Mouse (Mus musculus): ENCODE data around the gene Cd44. TPM values are rescaled to one million over a fixed set of nuclear protein-coding genes. Genes with fewer than 3 reads are reported as not detected.

Gene Cd44
- polyA plus RNA-seq, 1 experiment from 2014 or later, result 8.2 TPM

GRCm38 (mm10) chr2:102887137-102887536, 14.3 kb downstream of the Cd44 start:
- no peaks in the 10 kb centered on the region for H3K27me3 ChIP-seq
- no peak for ATAC-seq (ENCODE audit: insufficient number of reproducible peaks, insufficient read depth, low FRiP score, low TSS enrichment)
- H3K4me3 ChIP-seq, result no peak overlapping the region
- 90% methylated on average over 1 of the region's 1 CpGs for WGBS
- H3K36me3 ChIP-seq, result no peaks in the 10 kb centered on the region
- H3K9ac ChIP-seq, result no peak overlapping the region
- H3K9me3 ChIP-seq, result no peaks in the 10 kb centered on the region
- H3K4me2 ChIP-seq (replicated peaks), result no peak overlapping the region
- no peak overlapping the region for H3K27ac ChIP-seq
- no peaks in the 10 kb centered on the region for H3K4me1 ChIP-seq

DNA sequence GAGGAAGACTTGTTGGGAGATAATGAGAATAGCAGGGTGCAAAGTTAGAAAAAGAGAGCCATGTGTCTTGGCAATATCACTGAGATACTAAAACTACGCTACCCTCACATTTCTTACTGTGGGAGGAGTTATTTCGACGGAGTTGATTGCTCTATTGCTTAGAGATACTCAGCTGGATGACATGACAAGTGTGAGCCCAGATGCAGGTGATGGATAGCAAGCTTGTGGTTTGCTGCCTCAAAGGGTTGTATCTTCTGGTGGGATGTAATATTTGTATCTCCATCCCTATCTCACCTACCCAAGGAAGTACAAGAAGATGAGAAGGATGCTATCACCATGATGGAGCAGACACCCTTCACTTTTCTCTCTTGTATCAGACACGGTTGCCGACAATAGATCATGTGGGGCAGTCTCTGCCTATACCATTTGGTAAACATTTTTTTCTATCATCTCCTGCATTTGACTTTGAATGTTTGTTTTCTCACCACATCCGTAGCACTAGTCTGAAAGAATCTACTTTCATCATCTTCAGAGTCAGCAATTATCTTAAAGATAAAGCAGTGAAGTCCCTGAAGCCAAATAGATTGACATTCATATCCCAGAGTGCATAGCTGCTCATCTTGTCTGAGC, 15.0 kb downstream of the Cd44 start:
- Histone ChIP-seq H3K9ac (no peak overlapping the region), H3K4me2 (replicated peaks) (no peak overlapping the region), H3K4me1 (peaks cover 4% of the 10 kb centered on the region; the same call in 1 of the 2 replicates), H3K9me3 (no peaks in the 10 kb centered on the region), H3K27me3 (no peaks in the 10 kb centered on the region), H3K4me3 (no peak overlapping the region), H3K27ac (no peak overlapping the region), H3K36me3 (no peaks in the 10 kb centered on the region)
- ATAC-seq (ENCODE audit: insufficient number of reproducible peaks, insufficient read depth, low FRiP score, low TSS enrichment), result no peak
- WGBS, result 91% methylated on average over 6 of the region's 6 CpGs

GRCm38 (mm10) chr2:102882597-102883272, 18.7 kb downstream of the Cd44 start:
- H3K4me3 ChIP-seq, result no peak overlapping the region
- WGBS, result 50% methylated on average over 6 of the region's 6 CpGs
- H3K4me1 ChIP-seq, result peaks cover 7% of the 10 kb centered on the region; the same call in 1 of the 2 replicates
- no peaks in the 10 kb centered on the region for H3K9me3 ChIP-seq
- H3K27me3 ChIP-seq, result no peaks in the 10 kb centered on the region
- ATAC-seq (ENCODE audit: insufficient number of reproducible peaks, insufficient read depth, low FRiP score, low TSS enrichment), result no peak
- H3K27ac ChIP-seq, result 0 out of 2 replicates have a peak overlapping the region, but pooled peaks have one; percentile 50
- no peak overlapping the region for H3K9ac ChIP-seq
- H3K4me2 ChIP-seq (replicated peaks), result no peak overlapping the region
- no peaks in the 10 kb centered on the region for H3K36me3 ChIP-seq

GRCm38 (mm10) chr2:102882004-102882588, 19.4 kb downstream of the Cd44 start:
- H3K36me3 ChIP-seq, result no peaks in the 10 kb centered on the region
- no peak overlapping the region for H3K4me2 ChIP-seq (replicated peaks)
- 60% methylated on average over 8 of the region's 8 CpGs for WGBS
- H3K4me3 ChIP-seq, result no peak overlapping the region
- H3K27me3 ChIP-seq, result no peaks in the 10 kb centered on the region
- 0 out of 2 replicates have a peak overlapping the region, but pooled peaks have one; percentile 50 for H3K27ac ChIP-seq
- ATAC-seq (ENCODE audit: insufficient number of reproducible peaks, insufficient read depth, low FRiP score, low TSS enrichment), result no peak
- no peaks in the 10 kb centered on the region for H3K9me3 ChIP-seq
- peaks cover 7% of the 10 kb centered on the region; the same call in 1 of the 2 replicates for H3K4me1 ChIP-seq
- no peak overlapping the region for H3K9ac ChIP-seq

DNA sequence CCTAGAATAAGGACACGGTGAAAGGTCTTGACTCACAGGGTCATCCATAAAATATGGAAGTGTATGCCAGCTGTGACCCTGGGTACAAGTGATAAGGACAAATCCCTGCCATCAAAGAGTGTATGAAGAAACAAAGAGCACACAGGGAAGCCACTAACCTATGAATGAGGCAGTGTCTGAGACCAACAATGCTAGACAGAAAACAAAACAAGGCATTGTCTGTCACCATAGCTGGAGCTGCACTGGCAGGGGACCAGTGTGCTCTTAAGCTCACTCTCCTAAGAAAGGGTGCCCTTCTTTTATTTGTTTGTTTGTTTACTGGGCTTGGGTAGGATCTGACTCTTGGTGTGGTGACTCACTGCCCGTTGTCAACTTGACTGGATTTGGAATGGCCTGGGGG, 23.0 kb downstream of the Cd44 start:
- Histone ChIP-seq H3K36me3 (no peaks in the 10 kb centered on the region), H3K4me3 (no peak overlapping the region), H3K4me1 (peaks cover 15% of the 10 kb centered on the region; the same call in 1 of the 2 replicates), H3K4me2 (replicated peaks) (no peak overlapping the region), H3K27ac (no peak overlapping the region), H3K9ac (no peak overlapping the region), H3K9me3 (no peaks in the 10 kb centered on the region), H3K27me3 (no peaks in the 10 kb centered on the region)
- no peak for ATAC-seq (ENCODE audit: insufficient number of reproducible peaks, insufficient read depth, low FRiP score, low TSS enrichment)
- 40% methylated on average over 2 of the region's 2 CpGs for WGBS

DNA sequence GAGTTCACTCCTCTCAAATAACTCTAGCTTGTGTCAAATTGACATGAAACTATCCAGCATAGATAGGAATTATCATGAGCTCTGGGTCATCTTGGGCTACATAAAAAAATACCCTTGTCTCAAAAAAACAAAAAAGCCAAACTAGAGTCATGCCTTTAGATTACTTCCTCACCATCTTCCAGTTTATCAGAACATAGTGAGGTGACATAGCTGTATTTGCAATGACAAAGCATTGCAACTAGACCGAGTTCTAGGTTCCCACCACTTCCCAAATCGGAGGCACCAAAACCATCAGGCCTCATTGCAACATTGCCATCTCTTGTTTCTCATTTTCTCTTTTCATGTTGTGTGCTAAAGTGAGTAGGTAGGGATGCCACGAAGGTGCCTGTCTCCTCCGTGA, 24.0 kb downstream of the Cd44 start:
- H3K36me3 ChIP-seq, result no peaks in the 10 kb centered on the region
- no peak for ATAC-seq (ENCODE audit: insufficient number of reproducible peaks, insufficient read depth, low FRiP score, low TSS enrichment)
- no peak overlapping the region for H3K4me3 ChIP-seq
- WGBS, result 90% methylated on average over 4 of the region's 4 CpGs
- H3K9me3 ChIP-seq, result no peaks in the 10 kb centered on the region
- peaks cover 16% of the 10 kb centered on the region; the same call in 1 of the 2 replicates for H3K4me1 ChIP-seq
- H3K27me3 ChIP-seq, result no peaks in the 10 kb centered on the region
- no peak overlapping the region for H3K4me2 ChIP-seq (replicated peaks)
- H3K27ac ChIP-seq, result no peak overlapping the region
- H3K9ac ChIP-seq, result no peak overlapping the region

GRCm38 (mm10) chr2:102876141-102876540, 25.3 kb downstream of the Cd44 start:
- Histone ChIP-seq H3K9ac (no peak overlapping the region), H3K9me3 (no peaks in the 10 kb centered on the region), H3K27ac (no peak overlapping the region), H3K4me1 (peaks cover 12% of the 10 kb centered on the region; the same call in 1 of the 2 replicates), H3K4me3 (no peak overlapping the region), H3K27me3 (no peaks in the 10 kb centered on the region), H3K36me3 (no peaks in the 10 kb centered on the region), H3K4me2 (replicated peaks) (no peak overlapping the region)
- no peak for ATAC-seq (ENCODE audit: insufficient number of reproducible peaks, insufficient read depth, low FRiP score, low TSS enrichment)
- WGBS, result 21% methylated on average over 1 of the region's 1 CpGs

DNA sequence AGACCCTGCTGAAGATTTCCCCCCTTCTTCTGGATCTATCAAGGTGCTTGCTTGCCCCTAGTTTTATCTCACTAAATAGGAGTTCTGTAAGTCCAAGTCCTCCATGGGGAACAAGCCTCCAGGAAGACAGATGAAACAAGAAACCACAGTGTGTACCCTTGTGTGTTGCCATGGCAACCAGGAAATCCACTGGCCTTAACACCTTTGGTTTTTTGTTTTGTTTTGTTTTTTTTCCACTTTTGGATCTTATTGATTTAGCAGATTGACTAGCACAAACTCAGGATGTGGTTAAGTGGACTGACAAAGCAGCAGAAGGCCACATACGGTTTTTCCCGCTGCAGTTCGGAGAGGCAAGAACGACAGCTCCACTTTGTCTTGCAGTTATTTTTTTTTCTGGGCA, 27.6 kb downstream of the Cd44 start:
- Histone ChIP-seq H3K4me2 (replicated peaks) (no peak overlapping the region), H3K27ac (no peak overlapping the region)
- no peak for ATAC-seq (ENCODE audit: insufficient number of reproducible peaks, insufficient read depth, low FRiP score, low TSS enrichment)

DNA sequence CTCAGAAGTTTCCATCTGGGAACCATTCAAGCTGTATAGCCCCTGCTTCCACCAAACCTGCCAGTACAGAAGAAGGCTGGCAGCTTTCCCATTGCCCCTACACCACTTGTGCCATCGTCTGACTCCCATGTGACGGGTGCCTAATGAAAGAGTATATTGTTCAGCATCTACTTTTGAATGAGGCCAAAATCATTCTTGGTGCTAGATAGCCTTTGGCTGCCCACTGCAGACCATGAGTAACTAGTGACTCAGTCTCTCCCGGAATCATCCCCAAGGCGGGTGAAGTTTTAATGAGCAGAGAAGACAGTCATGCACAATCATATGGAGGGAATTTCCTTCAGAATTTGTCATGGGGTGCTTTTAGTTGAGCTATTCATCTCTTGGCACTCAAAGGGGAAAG, 28.3 kb downstream of the Cd44 start:
- Histone ChIP-seq H3K9me3 (no peaks in the 10 kb centered on the region), H3K9ac (no peak overlapping the region), H3K27me3 (no peaks in the 10 kb centered on the region), H3K4me1 (peaks cover 9% of the 10 kb centered on the region; the same call in 1 of the 2 replicates), H3K36me3 (no peaks in the 10 kb centered on the region), H3K4me3 (no peak overlapping the region), H3K4me2 (replicated peaks) (no peak overlapping the region), H3K27ac (no peak overlapping the region)
- ATAC-seq (ENCODE audit: insufficient number of reproducible peaks, insufficient read depth, low FRiP score, low TSS enrichment), result no peak
- 87% methylated on average over 4 of the region's 4 CpGs for WGBS

More for the DNA sequence above, 27.6 kb downstream of the Cd44 start:
- H3K27me3 ChIP-seq, result no peaks in the 10 kb centered on the region
- no peak overlapping the region for H3K9ac ChIP-seq
- WGBS, result 30% methylated on average over 4 of the region's 4 CpGs
- no peak overlapping the region for H3K4me3 ChIP-seq
- H3K36me3 ChIP-seq, result no peaks in the 10 kb centered on the region
- peaks cover 9% of the 10 kb centered on the region; the same call in 1 of the 2 replicates for H3K4me1 ChIP-seq
- H3K9me3 ChIP-seq, result no peaks in the 10 kb centered on the region

- Histone ChIP-seq H3K4me3 (no peak overlapping the region), H3K4me1 (peaks cover 9% of the 10 kb centered on the region; the same call in 1 of the 2 replicates), H3K9ac (no peak overlapping the region), H3K4me2 (replicated peaks) (no peak overlapping the region), H3K36me3 (no peaks in the 10 kb centered on the region), H3K9me3 (no peaks in the 10 kb centered on the region), H3K27ac (no peak overlapping the region), H3K27me3 (no peaks in the 10 kb centered on the region)
- no peak for ATAC-seq (ENCODE audit: insufficient number of reproducible peaks, insufficient read depth, low FRiP score, low TSS enrichment)
- WGBS, result 59% methylated on average over 2 of the region's 2 CpGs
Measured at GRCm38 (mm10) chr2:102872436-102872835, 29.0 kb downstream of the Cd44 start.

DNA sequence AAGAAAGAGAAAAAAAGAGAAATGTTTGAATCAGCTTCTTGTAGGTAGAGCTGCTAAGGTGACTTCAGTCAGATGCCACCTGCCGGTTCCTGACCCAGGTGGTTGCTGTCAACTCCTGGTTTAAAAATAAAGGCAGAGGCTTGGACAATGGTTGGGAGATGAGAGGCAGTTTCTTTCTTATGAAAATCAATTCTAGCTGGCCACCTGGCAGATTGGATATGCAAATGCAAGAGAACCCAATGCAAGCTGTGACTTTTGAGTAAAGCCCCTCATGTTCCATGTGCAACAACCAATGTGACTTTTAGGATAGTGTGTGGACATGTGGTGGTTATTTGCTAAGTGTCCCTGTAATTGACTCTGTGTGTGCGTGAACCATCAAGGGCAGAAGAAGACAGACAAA, 33.0 kb downstream of the Cd44 start:
- Histone ChIP-seq H3K36me3 (no peaks in the 10 kb centered on the region), H3K9ac (no peak overlapping the region), H3K27me3 (no peaks in the 10 kb centered on the region), H3K4me2 (replicated peaks) (no peak overlapping the region), H3K4me1 (peaks cover under 1% of the 10 kb centered on the region; the same call in 1 of the 2 replicates), H3K9me3 (no peaks in the 10 kb centered on the region), H3K27ac (no peak overlapping the region), H3K4me3 (no peak overlapping the region)
- no peak for ATAC-seq (ENCODE audit: insufficient number of reproducible peaks, insufficient read depth, low FRiP score, low TSS enrichment)
- WGBS, result 81% methylated on average over 2 of the region's 2 CpGs

Data from embryonic facial prominence, embryonic 12.5 days (tissue).